Mouse (Mus musculus) erythroblast, embryonic 14.5 days (primary cell): ENCODE measurements around the gene Oxa1l. TPM values are rescaled to one million over a fixed set of nuclear protein-coding genes. Genes with fewer than 3 reads are reported as not detected.

ENCODE experiments used
- H3K27me3 ChIP-seq: 2 replicates; pipeline ENCODE4 v1.6.1; 2012; ENCODE audit warnings: inconsistent platforms; ENCODE audit not compliant: control insufficient read depth
- H3K36me3 ChIP-seq: 2 replicates; pipeline ENCODE4 v1.6.1; 2012; ENCODE audit warnings: mild to moderate bottlenecking, inconsistent platforms; ENCODE audit not compliant: control insufficient read depth
- H3K4me1 ChIP-seq: 2 replicates; pipeline ENCODE4 v1.6.1; 2012; ENCODE audit warnings: inconsistent platforms; ENCODE audit not compliant: control insufficient read depth
- H3K4me3 ChIP-seq: replicated peaks from 2 replicates; pipeline ENCODE3; 2012; ENCODE audit warnings: moderate library complexity, mild to moderate bottlenecking, inconsistent platforms
- H3K9me3 ChIP-seq: 2 replicates; pipeline ENCODE4 v1.6.1; 2012; ENCODE audit warnings: low read length, inconsistent platforms, mixed read lengths; ENCODE audit not compliant: control insufficient read depth
- GATA1 ChIP-seq: IDR thresholded peaks from 2 replicates; pipeline ENCODE4 v1.6.1; 2012; ENCODE audit warnings: low read length, inconsistent platforms, mixed read lengths
- TAL1 ChIP-seq: IDR thresholded peaks from 3 replicates; pipeline ENCODE4 v1.6.1; 2012; ENCODE audit warnings: low read length, inconsistent platforms, mixed read lengths
- polyA plus RNA-seq: library from polyadenylated mRNA; stranded (reverse); fragments of >175 nt; gene quantifications from 2 replicates; pipeline ENCODE4 v1.2.3, GENCODE M21; 2012

Oxa1l gene
- polyA plus RNA-seq, 1 experiment, result 6.8 TPM

- Histone ChIP-seq H3K4me1 (peaks cover 14% of the 10 kb centered on the region), H3K27me3 (peaks cover 12% of the 10 kb centered on the region)
Measured at GRCm38 (mm10) chr14:54412629-54413170, 52.1 kb downstream of the Oxa1l start.

DNA sequence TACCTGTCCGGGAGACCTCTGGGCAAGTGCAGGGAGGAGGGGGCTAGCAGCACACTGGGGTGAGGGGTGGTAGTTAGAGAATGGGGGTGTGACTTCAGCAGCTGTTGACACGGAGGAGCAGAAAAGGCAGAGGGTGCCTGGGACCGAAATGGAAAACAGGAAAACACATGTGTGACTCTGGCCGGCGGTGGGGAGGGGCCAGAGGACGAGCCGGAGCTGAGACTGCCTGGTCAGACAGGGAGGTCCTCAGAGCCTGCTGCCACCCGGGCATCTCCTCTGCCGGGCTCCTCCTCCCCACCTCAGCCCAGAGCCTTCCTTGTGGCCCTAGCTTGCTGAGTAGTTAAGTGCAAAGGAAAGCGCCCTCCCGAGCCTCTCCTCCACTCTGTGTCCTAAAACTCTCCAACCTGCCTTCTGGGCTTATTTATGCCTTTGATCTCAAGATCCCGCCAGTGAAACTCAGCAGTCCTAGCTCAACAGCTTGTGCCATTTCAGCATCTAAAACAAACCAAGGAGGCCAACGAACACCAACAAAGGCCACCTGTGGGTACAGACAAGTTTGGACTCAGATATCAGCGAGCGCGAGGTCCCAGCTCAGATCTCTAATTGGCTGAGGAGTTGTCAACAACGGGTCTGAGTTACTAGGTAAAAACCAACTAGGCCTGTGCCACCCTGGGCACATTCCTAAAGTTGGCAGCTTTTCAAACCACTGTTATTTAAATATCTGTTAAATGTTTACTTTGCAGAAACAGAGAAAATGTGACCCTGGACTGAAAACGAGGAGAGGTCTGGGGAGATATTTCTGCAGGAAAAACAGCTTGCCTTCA, 53.5 kb downstream of the Oxa1l start:
- TF ChIP-seq TAL1 (no peak), GATA1 (no peak)
- peaks cover 12% of the 10 kb centered on the region for H3K27me3 ChIP-seq
- no peak overlapping the region for H3K4me3 ChIP-seq
- peaks cover 17% of the 10 kb centered on the region for H3K4me1 ChIP-seq
- no peaks in the 10 kb centered on the region for H3K36me3 ChIP-seq
- H3K9me3 ChIP-seq, result no peaks in the 10 kb centered on the region

More at GRCm38 (mm10) chr14:54412629-54413170, 52.1 kb downstream of the Oxa1l start:
- Histone ChIP-seq H3K4me3 (no peak overlapping the region), H3K9me3 (no peaks in the 10 kb centered on the region), H3K36me3 (no peaks in the 10 kb centered on the region)
- TF ChIP-seq TAL1 (no peak), GATA1 (no peak)

- H3K36me3 ChIP-seq, result no peaks in the 10 kb centered on the region
- no peaks in the 10 kb centered on the region for H3K9me3 ChIP-seq
- peaks cover 12% of the 10 kb centered on the region for H3K27me3 ChIP-seq
- TF ChIP-seq GATA1 (no peak), TAL1 (no peak)
- H3K4me3 ChIP-seq, result no peak overlapping the region
- H3K4me1 ChIP-seq, result peaks cover 16% of the 10 kb centered on the region
Measured at GRCm38 (mm10) chr14:54415241-54416020, 54.8 kb downstream of the Oxa1l start.

DNA sequence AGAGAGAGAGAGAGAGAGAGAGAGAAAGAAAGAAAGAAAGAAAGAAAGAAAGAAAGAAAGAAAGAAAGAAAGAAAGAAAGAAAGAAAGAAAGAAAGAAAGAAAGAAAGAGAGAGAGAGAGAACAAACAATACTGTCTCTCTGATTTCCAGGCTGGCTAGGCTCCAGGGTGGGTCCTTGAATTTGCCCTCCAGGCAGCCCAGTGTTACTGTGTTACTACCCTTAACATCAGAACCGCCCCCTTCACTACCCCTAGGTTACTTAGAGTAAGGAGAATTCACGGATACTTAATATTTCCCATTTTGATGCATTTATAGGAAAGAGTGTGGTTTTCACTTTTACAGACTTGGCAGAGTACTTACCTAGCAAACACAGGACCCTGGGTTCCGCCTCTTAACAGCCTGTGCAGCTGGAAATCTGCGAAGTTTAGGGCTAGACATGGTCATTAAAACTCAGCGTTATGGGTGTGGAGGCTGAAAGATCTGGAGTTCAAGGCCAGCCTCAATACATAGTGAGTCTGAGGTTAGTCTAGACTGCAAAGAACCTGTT, 55.7 kb downstream of the Oxa1l start:
- Histone ChIP-seq H3K4me1 (peaks cover 16% of the 10 kb centered on the region), H3K9me3 (no peaks in the 10 kb centered on the region), H3K27me3 (peaks cover 12% of the 10 kb centered on the region), H3K36me3 (no peaks in the 10 kb centered on the region), H3K4me3 (no peak overlapping the region)
- TF ChIP-seq TAL1 (no peak), GATA1 (no peak)

- Histone ChIP-seq H3K4me1 (peaks cover 16% of the 10 kb centered on the region), H3K4me3 (no peak overlapping the region), H3K36me3 (no peaks in the 10 kb centered on the region), H3K27me3 (peaks cover 12% of the 10 kb centered on the region), H3K9me3 (no peaks in the 10 kb centered on the region)
- no peak for TF ChIP-seq GATA1
Measured at GRCm38 (mm10) chr14:54416830-54417229, 56.2 kb downstream of the Oxa1l start.

DNA sequence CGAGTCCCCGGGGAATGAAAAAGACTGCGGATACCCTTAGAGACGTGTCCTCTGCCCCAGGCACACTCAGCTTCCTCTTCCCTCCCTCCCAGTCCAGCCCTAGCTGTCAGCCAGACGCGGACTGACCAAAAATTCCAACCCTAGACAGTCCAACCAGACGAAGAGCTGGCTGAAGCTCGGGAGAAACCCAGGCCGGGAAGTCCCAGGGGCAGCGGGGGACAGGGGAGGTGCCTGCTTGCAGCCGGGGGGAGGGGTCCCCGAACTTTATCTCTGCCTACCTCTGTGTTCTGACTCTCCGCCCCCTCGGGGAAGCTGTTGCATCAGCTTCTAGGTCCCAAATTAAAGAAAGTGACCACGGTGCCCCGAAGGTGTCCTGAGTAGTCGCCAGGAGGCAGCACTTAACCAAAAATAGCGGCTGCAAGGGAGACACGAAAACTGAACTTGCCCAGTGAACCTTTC, 57.0 kb downstream of the Oxa1l start, which contains the start of gene Slc7a7:
Gene Slc7a7 (minus strand): TSS at position 158 of the 459 bp plus-strand sequence.
- no peak for TF ChIP-seq TAL1
- no peak for TF ChIP-seq GATA1
- no peaks in the 10 kb centered on the region for H3K36me3 ChIP-seq
- H3K4me1 ChIP-seq, result peaks cover 16% of the 10 kb centered on the region
- no peaks in the 10 kb centered on the region for H3K9me3 ChIP-seq
- peaks cover 12% of the 10 kb centered on the region for H3K27me3 ChIP-seq
- peak within 1 kb of the TSS; percentile 43 for H3K4me3 ChIP-seq

Other genes with a start within 250 kb of the Oxa1l start
- gene Dad1, start 106.7 kb upstream of the Oxa1l start, polyA plus RNA-seq, result 4.2 and 4.4 TPM in 2 replicates
- 1.3 and 2.5 TPM in 2 replicates for gene Abhd4, start 106.6 kb upstream of the Oxa1l start, polyA plus RNA-seq
- not detected in 2 replicates for gene Olfr49, start 75.9 kb upstream of the Oxa1l start, polyA plus RNA-seq
- 0.06 TPM in 1 of 2 replicates, not detected in the other for gene Slc7a7, start 56.9 kb downstream of the Oxa1l start, polyA plus RNA-seq
- 62.3 and 63.5 TPM in 2 replicates for gene Mrpl52, start 66.1 kb downstream of the Oxa1l start, polyA plus RNA-seq
- gene Mmp14, start 70.8 kb downstream of the Oxa1l start, polyA plus RNA-seq, result 0.10 and 0.18 TPM in 2 replicates
- gene Lrp10, start 103.3 kb downstream of the Oxa1l start, polyA plus RNA-seq, result 15.3 and 15.9 TPM in 2 replicates
- not detected in 2 replicates for gene Rem2, start 115.3 kb downstream of the Oxa1l start, polyA plus RNA-seq
- gene Prmt5, start 156.7 kb downstream of the Oxa1l start, polyA plus RNA-seq, result 4.4 and 4.8 TPM in 2 replicates
- gene Haus4, start 193.8 kb downstream of the Oxa1l start, polyA plus RNA-seq, result 10.0 and 11.7 TPM in 2 replicates
- not detected in 2 replicates for gene Ajuba, start 216.7 kb downstream of the Oxa1l start, polyA plus RNA-seq
- gene 4931414P19Rik, start 245.2 kb downstream of the Oxa1l start, polyA plus RNA-seq, result 0.94 and 1.5 TPM in 2 replicates